Mouse (Mus musculus) megakaryocyte, embryonic 14.5 days (primary cell): ENCODE results near the gene Pnkd. TPM values are rescaled to one million over a fixed set of nuclear protein-coding genes. Genes with fewer than 3 reads are reported as not detected.

Experiments used
- H3K27me3 ChIP-seq: replicated peaks from 2 replicates; pipeline ENCODE3; 2012; ENCODE audit warnings: inconsistent platforms
- H3K36me3 ChIP-seq: replicated peaks from 2 replicates; pipeline ENCODE3; 2012; ENCODE audit warnings: low read length, inconsistent platforms, mixed read lengths
- H3K4me1 ChIP-seq: 2 replicates; pipeline ENCODE4 v1.6.1; 2012; ENCODE audit warnings: inconsistent platforms
- H3K4me3 ChIP-seq: replicated peaks from 2 replicates; pipeline ENCODE3; 2012; ENCODE audit warnings: moderate library complexity, mild to moderate bottlenecking, inconsistent platforms
- H3K9me3 ChIP-seq: 2 replicates; pipeline ENCODE4 v1.6.1; 2012; ENCODE audit warnings: inconsistent platforms
- FLI1 ChIP-seq: IDR thresholded peaks from 2 replicates; pipeline ENCODE4 v1.6.1; 2012; ENCODE audit warnings: low read length, inconsistent platforms, mixed read lengths
- GATA1 ChIP-seq: IDR thresholded peaks from 3 replicates; pipeline ENCODE4 v1.6.1; 2012; ENCODE audit warnings: mixed read lengths, low read length, inconsistent platforms, borderline replicate concordance
- polyA plus RNA-seq: library from polyadenylated mRNA; stranded (reverse); fragments of >175 nt; gene quantifications from 2 replicates; pipeline ENCODE4 v1.2.3, GENCODE M21; 2012; ENCODE audit warnings: low replicate concordance; ENCODE audit not compliant: insufficient read depth

Gene Pnkd
- polyA plus RNA-seq: 113 and 116 TPM in 2 replicates

GRCm38 (mm10) chr1:74284543-74285160 is at the start of gene Pnkd, which contains the start of gene Aamp:
Gene Pnkd (plus strand): TSS chr1:74284930.
Gene Aamp (minus strand): TSS chr1:74284738.
- H3K4me3 ChIP-seq: peak within 1 kb of the TSS; percentile 95
- H3K36me3 ChIP-seq: peaks cover 70% of the 10 kb centered on the region
- TF ChIP-seq GATA1: no peak
- no peak for TF ChIP-seq FLI1
- no peaks in the 10 kb centered on the region for H3K27me3 ChIP-seq
- H3K4me1 ChIP-seq: peaks cover 79% of the 10 kb centered on the region
- H3K9me3 ChIP-seq: no peaks in the 10 kb centered on the region

GRCm38 (mm10) chr1:74235938-74236589 is 48.7 kb upstream of the Pnkd start, which contains the start of gene Arpc2:
Gene Arpc2 (plus strand): TSS chr1:74236084.
- H3K4me1 ChIP-seq: peaks cover 56% of the 10 kb centered on the region
- peak within 1 kb of the TSS; percentile 100 for H3K4me3 ChIP-seq
- no peaks in the 10 kb centered on the region for H3K27me3 ChIP-seq
- TF ChIP-seq FLI1: peak; percentile 97
- no peak for TF ChIP-seq GATA1
- peaks cover 26% of the 10 kb centered on the region for H3K36me3 ChIP-seq
- H3K9me3 ChIP-seq: no peaks in the 10 kb centered on the region

GRCm38 (mm10) chr1:74236590-74237317 is 48.0 kb upstream of the Pnkd start:
- Histone ChIP-seq H3K4me3 (peak overlapping the region; percentile 100), H3K9me3 (no peaks in the 10 kb centered on the region), H3K27me3 (no peaks in the 10 kb centered on the region), H3K36me3 (peaks cover 28% of the 10 kb centered on the region), H3K4me1 (peaks cover 52% of the 10 kb centered on the region)
- no peak for TF ChIP-seq GATA1
- no peak for TF ChIP-seq FLI1

- H3K27me3 ChIP-seq: no peaks in the 10 kb centered on the region
- TF ChIP-seq FLI1: no peak
- no peak for TF ChIP-seq GATA1
- peak overlapping the region; percentile 100 for H3K4me3 ChIP-seq
- H3K36me3 ChIP-seq: peaks cover 37% of the 10 kb centered on the region
- peaks cover 56% of the 10 kb centered on the region for H3K4me1 ChIP-seq
- H3K9me3 ChIP-seq: no peaks in the 10 kb centered on the region
Measured at GRCm38 (mm10) chr1:74237671-74238070, 47.1 kb upstream of the Pnkd start.

- no peak for TF ChIP-seq GATA1
- Histone ChIP-seq H3K4me3 (peak overlapping the region; percentile 100), H3K27me3 (no peaks in the 10 kb centered on the region), H3K9me3 (no peaks in the 10 kb centered on the region), H3K36me3 (peaks cover 42% of the 10 kb centered on the region), H3K4me1 (peaks cover 61% of the 10 kb centered on the region)
Measured at GRCm38 (mm10) chr1:74238136-74238535, 46.6 kb upstream of the Pnkd start.

GRCm38 (mm10) chr1:74239162-74239561 is 45.6 kb upstream of the Pnkd start:
- H3K36me3 ChIP-seq: peaks cover 49% of the 10 kb centered on the region
- no peaks in the 10 kb centered on the region for H3K9me3 ChIP-seq
- H3K4me1 ChIP-seq: peaks cover 70% of the 10 kb centered on the region
- no peaks in the 10 kb centered on the region for H3K27me3 ChIP-seq
- no peak for TF ChIP-seq FLI1
- TF ChIP-seq GATA1: no peak
- peak overlapping the region; percentile 100 for H3K4me3 ChIP-seq

DNA sequence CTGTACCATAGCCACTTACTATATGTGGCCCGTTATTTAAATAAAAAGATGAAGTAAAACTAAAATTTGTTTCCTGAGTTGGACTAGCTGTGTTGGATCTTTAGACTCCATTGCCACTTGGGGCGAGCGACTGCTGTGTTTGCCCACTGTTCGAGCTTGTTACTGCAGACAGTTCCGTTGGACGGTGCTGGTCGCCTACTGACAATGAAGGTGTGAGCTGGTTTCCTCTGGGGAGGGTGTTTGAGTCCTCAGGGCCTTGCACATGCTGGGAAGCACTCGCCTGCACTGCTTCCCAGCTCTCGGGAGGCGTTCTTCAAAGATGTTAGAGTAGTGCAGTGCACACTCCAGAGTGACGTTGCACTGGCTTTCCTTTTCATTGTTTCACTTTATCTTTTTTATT is 45.1 kb upstream of the Pnkd start:
- H3K36me3 ChIP-seq: peaks cover 52% of the 10 kb centered on the region
- H3K9me3 ChIP-seq: no peaks in the 10 kb centered on the region
- H3K4me1 ChIP-seq: peaks cover 70% of the 10 kb centered on the region
- TF ChIP-seq GATA1 (no peak), FLI1 (no peak)
- H3K4me3 ChIP-seq: peak overlapping the region; percentile 100
- no peaks in the 10 kb centered on the region for H3K27me3 ChIP-seq

DNA sequence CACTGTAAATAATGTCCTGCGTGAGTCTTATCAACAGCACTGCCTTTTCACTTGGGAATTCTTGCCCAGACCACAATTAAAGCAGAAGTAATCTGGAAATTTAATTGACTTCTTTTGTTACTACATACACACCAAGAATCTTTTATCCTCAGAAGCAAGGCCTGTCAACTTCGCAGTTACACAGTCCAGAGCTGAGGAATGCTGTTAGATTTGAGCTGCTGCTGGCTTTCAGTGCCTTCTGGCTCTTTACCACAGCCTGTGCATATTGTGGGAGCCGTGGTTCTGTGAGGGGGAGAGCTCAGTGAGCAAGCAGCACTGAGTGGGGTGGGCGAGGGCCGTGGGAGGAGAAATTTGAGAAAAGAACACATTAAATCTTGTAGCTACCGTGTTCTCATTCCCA is 44.4 kb upstream of the Pnkd start:
- H3K9me3 ChIP-seq: no peaks in the 10 kb centered on the region
- no peaks in the 10 kb centered on the region for H3K27me3 ChIP-seq
- TF ChIP-seq GATA1 (no peak), FLI1 (no peak)
- H3K4me1 ChIP-seq: peaks cover 70% of the 10 kb centered on the region
- H3K36me3 ChIP-seq: peaks cover 59% of the 10 kb centered on the region
- peak overlapping the region; percentile 100 for H3K4me3 ChIP-seq

- TF ChIP-seq FLI1 (no peak), GATA1 (no peak)
- Histone ChIP-seq H3K36me3 (peaks cover 64% of the 10 kb centered on the region), H3K4me1 (peaks cover 73% of the 10 kb centered on the region), H3K4me3 (peak overlapping the region; percentile 100), H3K27me3 (no peaks in the 10 kb centered on the region), H3K9me3 (no peaks in the 10 kb centered on the region)
Measured at GRCm38 (mm10) chr1:74240832-74241231, 43.9 kb upstream of the Pnkd start.

- Histone ChIP-seq H3K36me3 (peaks cover 86% of the 10 kb centered on the region), H3K4me3 (peak overlapping the region; percentile 1), H3K27me3 (no peaks in the 10 kb centered on the region), H3K4me1 (peaks cover 95% of the 10 kb centered on the region), H3K9me3 (no peaks in the 10 kb centered on the region)
- no peak for TF ChIP-seq FLI1
- TF ChIP-seq GATA1: no peak
Measured at GRCm38 (mm10) chr1:74245525-74245924, 39.2 kb upstream of the Pnkd start.
